Mouse (Mus musculus) MEL (cell line): ENCODE measurements around the gene Iscu. TPM values are rescaled to one million over a fixed set of nuclear protein-coding genes. Genes with fewer than 3 reads are reported as not detected.
A peak's percentile ranks its signal among the peaks of the same experiment; 100 is the strongest.

Source experiments
- DNase-seq: peaks from one replicate; pipeline ENCODE4 v3.0.0; 2011; ENCODE audit warnings: low read depth, low spot score
- H3K27ac ChIP-seq: 2 replicates; pipeline ENCODE4 v1.5.1; 2012; ENCODE audit warnings: low read depth, mild to moderate bottlenecking, control low read depth, low read length, moderate library complexity; ENCODE audit not compliant: control insufficient read depth
- H3K27me3 ChIP-seq, 2 experiments: fragments of 150-350 bp in 1 of 2; sonication (generic) in 1 of 2; 2 replicates each; pipeline ENCODE4 v1.6.1; 2012; ENCODE audit warnings: low read length in 2 of 2, mild to moderate bottlenecking in 2 of 2, improper control_type of control experiment in 1 of 2, moderate library complexity in 1 of 2; ENCODE audit not compliant: insufficient read depth in 2 of 2, control insufficient read depth in 1 of 2
- H3K36me3 ChIP-seq, 2 experiments: 2 replicates each; pipeline ENCODE4 v1.6.1; 2012 to 2014; ENCODE audit warnings: low read length in 2 of 2, improper control_type of control experiment in 1 of 2, inconsistent platforms in 1 of 2, mild to moderate bottlenecking in 1 of 2; ENCODE audit not compliant: insufficient read depth in 2 of 2, control insufficient read depth in 1 of 2
- H3K4me1 ChIP-seq, 2 experiments: fragments of 150-350 bp in 1 of 2; sonication (generic) in 1 of 2; 2 replicates each; pipeline ENCODE4 v1.6.1; 2012; ENCODE audit warnings: low read length in 2 of 2, improper control_type of control experiment in 1 of 2, mild to moderate bottlenecking in 1 of 2; ENCODE audit not compliant: insufficient read depth in 2 of 2, control insufficient read depth in 1 of 2
- H3K4me3 ChIP-seq, 2 experiments: fragments of 150-350 bp in 1 of 2; sonication (generic) in 1 of 2; 2 replicates each; pipeline ENCODE4 v1.5.1; 2012; ENCODE audit warnings: low read depth in 2 of 2, low read length in 2 of 2, mild to moderate bottlenecking in 2 of 2, moderate library complexity in 2 of 2, control low read depth in 1 of 2, improper control_type of control experiment in 1 of 2; ENCODE audit not compliant: control insufficient read depth in 1 of 2, insufficient read depth in 1 of 2
- H3K79me2 ChIP-seq: 2 replicates; pipeline ENCODE4 v1.6.1; 2012; ENCODE audit warnings: mild to moderate bottlenecking, low read length, moderate library complexity; ENCODE audit not compliant: control insufficient read depth, poor library complexity, insufficient read depth
- H3K9ac ChIP-seq: 2 replicates; pipeline ENCODE4 v1.6.1; 2012; ENCODE audit warnings: low read depth, mild to moderate bottlenecking, control low read depth, low read length, moderate library complexity; ENCODE audit not compliant: control insufficient read depth, poor library complexity, severe bottlenecking
- H3K9me3 ChIP-seq: fragments of 150-350 bp; sonication (generic); replicated peaks from 2 replicates; pipeline ENCODE4 v1.6.1; 2012; ENCODE audit warnings: mild to moderate bottlenecking, low read length, improper control_type of control experiment, moderate library complexity; ENCODE audit not compliant: insufficient read depth
- CHD1 ChIP-seq: IDR thresholded peaks from 2 replicates; pipeline ENCODE4 v1.6.1; 2012; ENCODE audit warnings: low read depth, mild to moderate bottlenecking, inconsistent platforms, low read length, improper control_type of control experiment
- E2F4 ChIP-seq: IDR thresholded peaks from 2 replicates; pipeline ENCODE4 v1.6.1; 2011; ENCODE audit warnings: low read depth, low read length, improper control_type of control experiment, borderline replicate concordance
- ELF1 ChIP-seq: IDR thresholded peaks from 2 replicates; pipeline ENCODE4 v1.6.1; 2014; ENCODE audit warnings: low read depth, mild to moderate bottlenecking, inconsistent platforms, low read length, improper control_type of control experiment, moderate library complexity
- ETS1 ChIP-seq: IDR thresholded peaks from 2 replicates; pipeline ENCODE4 v1.6.1; 2012; ENCODE audit warnings: low read depth, mild to moderate bottlenecking, inconsistent platforms, low read length, improper control_type of control experiment, moderate library complexity
- GABPA ChIP-seq: IDR thresholded peaks from 2 replicates; pipeline ENCODE4 v1.6.1; 2012; ENCODE audit warnings: low read depth, mild to moderate bottlenecking, inconsistent platforms, low read length, improper control_type of control experiment, moderate library complexity
- GATA1 ChIP-seq: IDR thresholded peaks from 2 replicates; pipeline ENCODE4 v1.6.1; 2011; ENCODE audit warnings: low read depth, low read length, improper control_type of control experiment
- JUND ChIP-seq: IDR thresholded peaks from 2 replicates; pipeline ENCODE4 v1.6.1; 2011; ENCODE audit warnings: low read depth, mild to moderate bottlenecking, improper control_type of control experiment, low read length
- KAT2A ChIP-seq: conservative IDR thresholded peaks from 2 replicates; pipeline ENCODE4 v1.6.1; 2012; ENCODE audit warnings: low read depth, low read length, improper control_type of control experiment, inconsistent platforms
- MAFK ChIP-seq: IDR thresholded peaks from 2 replicates; pipeline ENCODE4 v1.6.1; 2011; ENCODE audit warnings: low read depth, mild to moderate bottlenecking, low read length, improper control_type of control experiment, borderline replicate concordance
- MAX ChIP-seq: IDR thresholded peaks from 2 replicates; pipeline ENCODE4 v1.6.1; 2011; ENCODE audit warnings: low read length, improper control_type of control experiment
- MAZ ChIP-seq: IDR thresholded peaks from 2 replicates; pipeline ENCODE4 v1.6.1; 2012; ENCODE audit warnings: low read depth, mild to moderate bottlenecking, inconsistent platforms, low read length, improper control_type of control experiment
- MEF2A ChIP-seq: IDR thresholded peaks from 2 replicates; pipeline ENCODE4 v1.6.1; 2014; ENCODE audit warnings: low read depth, mild to moderate bottlenecking, inconsistent platforms, low read length, improper control_type of control experiment; ENCODE audit not compliant: poor library complexity, insufficient replicate concordance, severe bottlenecking; ENCODE audit errors: extremely low read depth
- MXI1 ChIP-seq: IDR thresholded peaks from 2 replicates; pipeline ENCODE4 v1.6.1; 2011; ENCODE audit warnings: mild to moderate bottlenecking, low read depth, low read length, improper control_type of control experiment
- MYB ChIP-seq: IDR thresholded peaks from 2 replicates; pipeline ENCODE4 v1.6.1; 2011; ENCODE audit warnings: mild to moderate bottlenecking, low read depth, low read length, improper control_type of control experiment
- MYC ChIP-seq: IDR thresholded peaks from 2 replicates; pipeline ENCODE4 v1.6.1; 2011; ENCODE audit warnings: low read depth, mild to moderate bottlenecking, low read length, improper control_type of control experiment, moderate library complexity
- NELFE ChIP-seq: IDR thresholded peaks from 2 replicates; pipeline ENCODE4 v1.6.1; 2011; ENCODE audit warnings: low read depth, low read length, improper control_type of control experiment
- POLR2A ChIP-seq, 2 experiments: IDR thresholded peaks; 2 replicates each; pipeline ENCODE4 v1.6.1; 2011 to 2012; ENCODE audit warnings: low read length in 2 of 2, mild to moderate bottlenecking in 2 of 2, control low read depth in 1 of 2, improper control_type of control experiment in 1 of 2, low read depth in 1 of 2, moderate library complexity in 1 of 2; ENCODE audit not compliant: control insufficient read depth in 1 of 2, insufficient read depth in 1 of 2, poor library complexity in 1 of 2
- POLR2AphosphoS2 ChIP-seq: IDR thresholded peaks from 2 replicates; pipeline ENCODE4 v1.6.1; 2011; ENCODE audit warnings: low read length, improper control_type of control experiment
- POLR2AphosphoS5 ChIP-seq: IDR thresholded peaks from 2 replicates; pipeline ENCODE4 v1.6.1; 2012; ENCODE audit warnings: low read depth, borderline replicate concordance, mild to moderate bottlenecking, inconsistent platforms, low read length, moderate library complexity, mixed read lengths
- RAD21 ChIP-seq: IDR thresholded peaks from 2 replicates; pipeline ENCODE4 v1.6.1; 2011; ENCODE audit warnings: mild to moderate bottlenecking, low read depth, low read length, improper control_type of control experiment
- SIN3A ChIP-seq: IDR thresholded peaks from 2 replicates; pipeline ENCODE4 v1.6.1; 2012; ENCODE audit warnings: low read length, improper control_type of control experiment, inconsistent platforms
- TBP ChIP-seq: IDR thresholded peaks from 2 replicates; pipeline ENCODE4 v1.8.0; 2011; ENCODE audit warnings: low read depth, low read length, improper control_type of control experiment
- TCF12 ChIP-seq: IDR thresholded peaks from 2 replicates; pipeline ENCODE4 v1.6.1; 2014; ENCODE audit warnings: low read depth, mild to moderate bottlenecking, inconsistent platforms, low read length, improper control_type of control experiment, moderate library complexity
- UBTF ChIP-seq: IDR thresholded peaks from 2 replicates; pipeline ENCODE4 v1.6.1; 2012; ENCODE audit warnings: low read depth, mild to moderate bottlenecking, inconsistent platforms, low read length, improper control_type of control experiment, moderate library complexity, borderline replicate concordance; ENCODE audit not compliant: insufficient read depth
- USF1 ChIP-seq: IDR thresholded peaks from 2 replicates; pipeline ENCODE4 v1.6.1; 2014; ENCODE audit warnings: low read depth, mild to moderate bottlenecking, inconsistent platforms, low read length, improper control_type of control experiment, moderate library complexity
- USF2 ChIP-seq, 2 experiments: IDR thresholded peaks; 2 replicates each; pipeline ENCODE4 v1.6.1; 2011 to 2012; ENCODE audit warnings: improper control_type of control experiment in 2 of 2, low read length in 2 of 2, borderline replicate concordance in 1 of 2, inconsistent platforms in 1 of 2, low read depth in 1 of 2, mild to moderate bottlenecking in 1 of 2; ENCODE audit not compliant: insufficient read depth in 1 of 2
- ZKSCAN1 ChIP-seq: IDR thresholded peaks from 2 replicates; pipeline ENCODE4 v1.6.1; 2012; ENCODE audit warnings: low read depth, mild to moderate bottlenecking, inconsistent platforms, low read length, improper control_type of control experiment, moderate library complexity
- ZMIZ1 ChIP-seq: IDR thresholded peaks from 2 replicates; pipeline ENCODE4 v1.6.1; 2012; ENCODE audit warnings: low read depth, mild to moderate bottlenecking, inconsistent platforms, low read length, improper control_type of control experiment, moderate library complexity
- ZNF384 ChIP-seq: IDR thresholded peaks from 2 replicates; pipeline ENCODE4 v1.6.1; 2012; ENCODE audit warnings: low read depth, mild to moderate bottlenecking, inconsistent platforms, low read length, improper control_type of control experiment
- polyA plus RNA-seq, 2 experiments: library from polyadenylated mRNA; stranded (reverse) in 1 of 2; unstranded in 1 of 2; fragments of >175 nt in 1 of 2; fragments of >200 nt in 1 of 2; gene quantifications; 2 replicates each; pipeline versions ENCODE4 v1.2.1 to v1.2.4; 2012; ENCODE audit warnings: low replicate concordance in 2 of 2, low read depth in 1 of 2; ENCODE audit not compliant: insufficient read length in 2 of 2, insufficient read depth in 1 of 2, missing spikeins in 1 of 2
- total RNA-seq: library from RNA; depleted of rRNA; stranded (reverse); fragments of 300-350 nt; gene quantifications from 2 replicates; pipeline ENCODE4 v1.2.3, GENCODE M21; 2012

Iscu gene
- total and polyA plus RNA-seq, 3 experiments: 95.7 to 150 TPM; not detected in 1

GRCm38 (mm10) chr5:113772905-113773519 lies 464 bp downstream of the Iscu start:
- no peak for TF ChIP-seq ETS1
- no peak for TF ChIP-seq TBP
- no peak for TF ChIP-seq ZNF384
- no peak for TF ChIP-seq JUND
- no peak for TF ChIP-seq RAD21
- no peak for TF ChIP-seq GABPA
- no peak for TF ChIP-seq POLR2AphosphoS5
- TF ChIP-seq USF1: no peak
- no peak for TF ChIP-seq MAX
- no peak for TF ChIP-seq UBTF
- TF ChIP-seq MXI1: no peak
- TF ChIP-seq SIN3A: no peak
- no peak for TF ChIP-seq MAFK
- no peak for TF ChIP-seq CHD1
- TF ChIP-seq ZKSCAN1: no peak
- no peak for TF ChIP-seq MYC
- no peak for TF ChIP-seq POLR2AphosphoS2
- TF ChIP-seq POLR2A (IDR thresholded peaks at IDR 0.05; ENCODE audit: control insufficient read depth in 1 of 2, insufficient read depth in 1 of 2, low read depth in 1 of 2, low read length in 2 of 2, poor library complexity in 1 of 2): no peak
- no peak for TF ChIP-seq KAT2A
- Histone ChIP-seq H3K27me3 (no peaks in the 10 kb centered on the region), H3K4me1 (peaks cover 0 to 12% of the 10 kb centered on the region in 2 experiments; a peak in 2 of 4 replicates), H3K4me3 (peak overlapping the region; percentile 67 to 94), H3K79me2 (peaks cover 44% of the 10 kb centered on the region), H3K9me3 (no peaks in the 10 kb centered on the region), H3K36me3 (peaks cover 0 to 8% of the 10 kb centered on the region in 2 experiments; a peak in 2 of 4 replicates), H3K27ac (no peak overlapping the region; the same call in 1 of the 2 replicates), H3K9ac (peak overlapping the region; percentile 79)
- DNase-seq: peak; percentile 41

DNA sequence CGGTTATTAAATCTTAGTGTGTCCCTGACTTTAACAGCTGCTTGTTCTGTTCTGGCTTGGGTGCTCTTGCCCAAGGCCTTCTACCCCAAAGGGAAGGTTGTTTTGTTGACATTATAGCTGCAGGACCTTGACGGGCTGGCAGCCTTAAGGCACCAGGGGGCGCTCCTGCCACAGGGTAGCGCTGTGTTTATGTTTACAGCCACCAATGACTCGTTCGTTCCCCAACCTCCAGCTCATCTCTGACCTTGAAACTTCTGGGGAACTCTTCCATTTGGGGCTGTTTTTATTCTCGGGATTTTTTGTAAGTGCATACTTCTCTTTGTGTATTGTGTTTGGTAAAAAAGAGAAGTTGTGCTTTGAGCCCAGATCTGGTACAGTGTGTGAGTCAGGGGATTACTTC lies 1.1 kb downstream of the Iscu start:
- peak overlapping the region; percentile 1; the same call in 1 of the 2 replicates for H3K27ac ChIP-seq
- H3K79me2 ChIP-seq: peaks cover 38% of the 10 kb centered on the region
- TF ChIP-seq GABPA (no peak), POLR2AphosphoS2 (no peak), MYC (no peak), USF2 (IDR thresholded peaks at IDR 0.05; ENCODE audit: borderline replicate concordance in 1 of 2, insufficient read depth in 1 of 2, low read depth in 1 of 2, low read length in 2 of 2) (no peak), MYB (no peak), MEF2A (no peak), NELFE (no peak), GATA1 (no peak), TBP (no peak), ZKSCAN1 (no peak), E2F4 (no peak), ZMIZ1 (no peak), ELF1 (no peak), TCF12 (no peak), MAZ (peak; percentile 71), MAX (peak; percentile 40; the same call in 1 of the 2 replicates), USF1 (no peak), CHD1 (no peak), KAT2A (no peak), ZNF384 (no peak), MAFK (no peak), UBTF (no peak), ETS1 (0 out of 2 replicates have a peak, but pooled peaks have one; percentile 18)

More for the DNA sequence above, 1.1 kb downstream of the Iscu start:
- Histone ChIP-seq H3K4me3 (peak overlapping the region; percentile 67 to 94), H3K9ac (peak overlapping the region; percentile 79), H3K36me3 (peaks cover 0 to 8% of the 10 kb centered on the region in 2 experiments; a peak in 2 of 4 replicates), H3K4me1 (peaks cover 0 to 12% of the 10 kb centered on the region in 2 experiments; a peak in 2 of 4 replicates), H3K9me3 (no peaks in the 10 kb centered on the region), H3K27me3 (no peaks in the 10 kb centered on the region)
- peak; percentile 90 for DNase-seq
